In genomic region chr15:59154407-59155288, GRCm38 (mm10) we compare ENCODE assay signal across 9 mouse cellular contexts.
A peak's percentile ranks its signal among the peaks of the same experiment; 100 is the strongest.
DNase-seq lines count a peak whose midpoint lies in the region; ATAC-seq and TF ChIP-seq lines count a peak whose summit lies in the region.
"Had no signal": no experiment of that assay in that cellular context is flagged by ENCODE, and none has a peak within 500 bp of the region (broad histone marks: within the 10 kb centered on the region; RNA-seq: fewer than 3 reads in every experiment).

No protein-coding gene starts in this region.

- 34% methylated on average over 6 of the region's 6 CpGs for WGBS in lung, postnatal 0 days
- WGBS in lung, adult 2 months, result 41% methylated on average over 6 of the region's 6 CpGs
- 13% methylated on average over 6 of the region's 6 CpGs for WGBS in hindbrain, embryonic 13.5 days

- TF ChIP-seq EP300 in lung, postnatal 0 days (IDR thresholded peaks at IDR 0.05), result no peak

- no peak overlapping the region for H3K4me3 ChIP-seq in lung, postnatal 0 days (ENCODE audit: low read depth, low read length)
- no peak overlapping the region for H3K4me3 ChIP-seq in lung, adult 2 months (replicated peaks; ENCODE audit: extremely low read depth, low read depth, low read length)
- no peak overlapping the region for H3K4me3 ChIP-seq in hindbrain, embryonic 13.5 days

- peak; percentile 10; the same call in 1 of the 2 replicates for TF ChIP-seq CTCF in lung, postnatal 0 days (IDR thresholded peaks at IDR 0.05)
- no peak for TF ChIP-seq CTCF in lung, adult 2 months (IDR thresholded peaks at IDR 0.05; ENCODE audit: insufficient read depth, low read length)

- H3K4me2 ChIP-seq in lung, postnatal 0 days (replicated peaks; ENCODE audit: low read depth, low read length), result no peak overlapping the region
- H3K4me2 ChIP-seq in hindbrain, embryonic 13.5 days, result no peak overlapping the region

- H3K9me3 ChIP-seq in lung, postnatal 0 days (ENCODE audit: low read length), result no peaks in the 10 kb centered on the region
- no peaks in the 10 kb centered on the region for H3K9me3 ChIP-seq in hindbrain, embryonic 13.5 days

- no peak overlapping the region for H3K27ac ChIP-seq in lung, postnatal 0 days (ENCODE audit: low read length)
- H3K27ac ChIP-seq in hindbrain, embryonic 13.5 days, result peak overlapping the region; percentile 66
- H3K27ac ChIP-seq: macrophage had no signal

- no peaks in the 10 kb centered on the region for H3K36me3 ChIP-seq in lung, postnatal 0 days (ENCODE audit: insufficient read depth, low read length)
- no peaks in the 10 kb centered on the region for H3K36me3 ChIP-seq in hindbrain, embryonic 13.5 days

- no peaks in the 10 kb centered on the region for H3K27me3 ChIP-seq in lung, postnatal 0 days (replicated peaks; ENCODE audit: insufficient read depth, low read length)
- H3K27me3 ChIP-seq in hindbrain, embryonic 13.5 days, result no peaks in the 10 kb centered on the region

- ATAC-seq in lung, postnatal 0 days, result peak; percentile 37
- peak; percentile 91 for ATAC-seq in hindbrain, embryonic 13.5 days (ENCODE audit: low FRiP score)

- no peak for TF ChIP-seq POLR2A in lung, adult 2 months (IDR thresholded peaks at IDR 0.05; ENCODE audit: borderline replicate concordance, extremely low read depth, low read depth, low read length)

- no peak for DNase-seq in lung, postnatal 0 days (ENCODE audit: low spot score)
- DNase-seq in lung, adult 2 months, result no peak
- peak; percentile 84 to 87 for DNase-seq in cerebellum, postnatal 25 days
- peak; percentile 72 for DNase-seq in retina, postnatal 1 day
- no peak for DNase-seq in urinary bladder, adult 2 months (ENCODE audit: low spot score)
- no peak for DNase-seq in spleen, postnatal 10 days (ENCODE audit: low spot score in 2 of 2)
- no peak for DNase-seq in left cerebral cortex, adult 9 months (ENCODE audit: low spot score in 2 of 2)

- H3K9ac ChIP-seq in lung, postnatal 0 days (replicated peaks; ENCODE audit: low read depth), result no peak overlapping the region
- H3K9ac ChIP-seq in hindbrain, embryonic 13.5 days, result 0 out of 2 replicates have a peak overlapping the region, but pooled peaks have one; percentile 35

- H3K4me1 ChIP-seq in lung, postnatal 0 days (ENCODE audit: insufficient read depth, low read depth, low read length), result no peaks in the 10 kb centered on the region
- no peaks in the 10 kb centered on the region; the same call in 1 of the 2 replicates for H3K4me1 ChIP-seq in lung, adult 2 months (ENCODE audit: control insufficient read depth, insufficient read depth, low read length)
- H3K4me1 ChIP-seq in hindbrain, embryonic 13.5 days (replicated peaks), result peaks cover 21% of the 10 kb centered on the region

Comparison
In these comparisons a context has a peak if more than half of its experiments do, and no peak if none do; other contexts are left out.
1. DNase-seq: peak in cerebellum, postnatal 25 days (2 of 2) and retina, postnatal 1 day (single experiment); none in lung, postnatal 0 days (single experiment), lung, adult 2 months (single experiment), urinary bladder, adult 2 months (single experiment), spleen, postnatal 10 days (0 of 2) and left cerebral cortex, adult 9 months (0 of 2).